Mouse (Mus musculus) naive thymus-derived CD4-positive, alpha-beta T cell, adult 5 months (primary cell): Measurements from ENCODE around the gene Ano7. TPM values are rescaled to one million over a fixed set of nuclear protein-coding genes. Genes with fewer than 3 reads are reported as not detected.

Experiments
- polyA plus RNA-seq: library from polyadenylated mRNA; unstranded; fragments of 100-300 nt; shearing (Covaris generic); gene quantifications from one replicate; pipeline ENCODE4 v1.2.1, GENCODE M21; 2017

Gene Ano7
- polyA plus RNA-seq = not detected

GRCm38 (mm10) chr1:93373665-93374064, at the start of gene Ano7:
Gene Ano7, plus strand, starts transcription at chr1:93373930.

GRCm38 (mm10) chr1:93342648-93343503, 30.9 kb upstream of the Ano7 start, which contains the start of the genes Ppp1r7 and Pask:
Gene Ppp1r7, plus strand, starts transcription at chr1:93342854.
Gene Pask, minus strand, starts transcription at chr1:93343482.

Other genes with a start within 250 kb of the Ano7 start
- gene Agxt, start 238.7 kb upstream of the Ano7 start, polyA plus RNA-seq = not detected
- not detected for gene 2310007B03Rik, start 213.0 kb upstream of the Ano7 start, polyA plus RNA-seq
- not detected for gene Crocc2, start 205.2 kb upstream of the Ano7 start, polyA plus RNA-seq
- gene Sned1, start 138.1 kb upstream of the Ano7 start, polyA plus RNA-seq = not detected
- 7.9 TPM for gene Mterf4, start 68.0 kb upstream of the Ano7 start, polyA plus RNA-seq
- gene Ppp1r7, start 31.1 kb upstream of the Ano7 start, polyA plus RNA-seq = 39.5 TPM
- 0.31 TPM for gene Pask, start 30.4 kb upstream of the Ano7 start, polyA plus RNA-seq
- 73.8 TPM for gene Hdlbp, start 104.9 kb downstream of the Ano7 start, polyA plus RNA-seq
- 1.7 TPM for gene Farp2, start 138.1 kb downstream of the Ano7 start, polyA plus RNA-seq